Mouse (Mus musculus) cortical plate, adult 2 months (tissue): ENCODE measurements around the gene Gm11060. TPM values are rescaled to one million over a fixed set of nuclear protein-coding genes. Genes with fewer than 3 reads are reported as not detected.

Experiments used
- H3K27ac ChIP-seq: fragments of 200-500 bp; 2 replicates; pipeline ENCODE4 v1.5.1; 2012; ENCODE audit warnings: low read length, control low read depth, inconsistent platforms; ENCODE audit not compliant: insufficient read depth
- H3K4me1 ChIP-seq: fragments of 200-500 bp; 2 replicates; pipeline ENCODE4 v1.6.1; 2011; ENCODE audit warnings: low read length; ENCODE audit not compliant: control insufficient read depth, insufficient read depth
- H3K4me3 ChIP-seq: fragments of 200-500 bp; 2 replicates; pipeline ENCODE4 v1.5.1; 2011; ENCODE audit warnings: mild to moderate bottlenecking, low read length, control low read depth; ENCODE audit not compliant: insufficient read depth
- CTCF ChIP-seq: fragments of 200-500 bp; IDR thresholded peaks from 2 replicates; pipeline ENCODE4 v1.5.1; 2011; ENCODE audit warnings: mild to moderate bottlenecking, control low read depth, low read length; ENCODE audit not compliant: insufficient read depth; ENCODE audit errors: extremely low read depth
- POLR2A ChIP-seq: fragments of 200-500 bp; IDR thresholded peaks from 2 replicates; pipeline ENCODE4 v1.6.1; 2011; ENCODE audit warnings: mild to moderate bottlenecking, low read length, control low read depth; ENCODE audit not compliant: insufficient read depth; ENCODE audit errors: extremely low read depth
- polyA plus RNA-seq: library from polyadenylated mRNA; depleted of rRNA; stranded (reverse); fragments of >200 nt; gene quantifications from 2 replicates; pipeline ENCODE4 v1.2.3, GENCODE M21; 2012

Gm11060 gene
- polyA plus RNA-seq, 1 experiment, result not detected

DNA sequence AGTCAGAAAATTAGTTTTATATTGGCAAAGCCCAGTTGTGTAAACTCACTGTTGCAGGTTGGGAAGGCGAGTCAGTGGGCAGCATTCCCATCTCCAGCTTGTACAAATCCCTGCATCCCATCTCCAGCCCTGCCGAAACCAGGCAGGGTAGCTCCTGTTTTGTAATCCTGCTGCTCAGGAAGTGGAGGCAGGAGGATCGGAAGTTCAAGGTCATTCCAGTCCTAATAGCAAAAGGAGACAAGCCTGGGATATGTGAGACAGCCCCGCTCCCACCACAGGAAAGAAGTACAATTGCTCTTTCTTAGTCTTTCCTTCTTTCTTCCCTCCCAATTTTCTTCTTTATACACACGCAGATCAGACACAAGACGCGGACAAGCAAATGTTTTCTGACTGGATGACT lies 8.7 kb downstream of the Gm11060 start:
- Histone ChIP-seq H3K4me3 (no peak overlapping the region), H3K4me1 (no peaks in the 10 kb centered on the region), H3K27ac (no peak overlapping the region)
- no peak for TF ChIP-seq CTCF

DNA sequence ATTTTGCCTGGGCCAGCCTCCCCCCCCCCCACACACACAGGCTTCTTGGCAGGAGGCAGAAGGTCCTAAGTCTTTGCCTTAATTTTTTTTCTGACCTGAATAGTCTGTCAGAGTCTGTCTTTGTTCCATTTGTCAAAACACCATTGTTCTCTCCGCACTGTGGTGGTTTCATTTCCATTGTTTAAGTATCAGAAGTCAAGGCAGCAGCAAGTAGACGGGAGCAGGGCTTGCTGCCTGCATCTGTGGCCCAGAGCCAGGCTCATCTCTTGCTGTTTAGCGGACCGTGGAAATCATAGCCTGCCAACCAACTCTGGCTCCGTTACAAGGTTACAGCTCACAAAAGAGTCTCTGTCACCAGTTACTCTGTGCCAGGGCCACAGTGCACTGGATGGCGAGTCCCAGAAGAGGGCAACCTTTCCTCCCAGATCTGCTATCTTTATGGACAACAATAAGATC lies 16.9 kb downstream of the Gm11060 start:
- TF ChIP-seq CTCF (peak; percentile 41), POLR2A (no peak)
- no peak overlapping the region for H3K27ac ChIP-seq
- no peak overlapping the region for H3K4me3 ChIP-seq
- H3K4me1 ChIP-seq, result no peaks in the 10 kb centered on the region

DNA sequence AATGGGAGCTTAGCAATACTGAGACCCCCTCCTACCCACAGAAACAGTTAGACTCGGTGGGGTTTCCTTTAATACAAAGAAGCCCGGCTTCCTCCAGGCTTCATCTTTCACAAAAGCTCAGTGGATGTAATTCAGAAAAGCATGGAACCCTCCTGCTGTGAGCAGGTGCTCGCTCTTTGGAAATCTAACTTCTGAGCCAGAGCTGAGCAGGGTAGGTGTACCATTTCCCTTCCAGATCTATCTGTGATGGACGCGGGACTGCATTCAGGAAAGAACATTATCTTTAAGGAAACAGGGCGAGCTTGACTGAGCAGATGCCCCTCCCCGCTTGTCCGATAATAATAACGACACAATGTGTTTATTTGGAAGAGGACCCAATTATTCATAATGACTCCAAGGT lies 22.3 kb downstream of the Gm11060 start:
- TF ChIP-seq CTCF (no peak), POLR2A (no peak)
- H3K27ac ChIP-seq, result no peak overlapping the region
- H3K4me3 ChIP-seq, result no peak overlapping the region
- no peaks in the 10 kb centered on the region for H3K4me1 ChIP-seq

DNA sequence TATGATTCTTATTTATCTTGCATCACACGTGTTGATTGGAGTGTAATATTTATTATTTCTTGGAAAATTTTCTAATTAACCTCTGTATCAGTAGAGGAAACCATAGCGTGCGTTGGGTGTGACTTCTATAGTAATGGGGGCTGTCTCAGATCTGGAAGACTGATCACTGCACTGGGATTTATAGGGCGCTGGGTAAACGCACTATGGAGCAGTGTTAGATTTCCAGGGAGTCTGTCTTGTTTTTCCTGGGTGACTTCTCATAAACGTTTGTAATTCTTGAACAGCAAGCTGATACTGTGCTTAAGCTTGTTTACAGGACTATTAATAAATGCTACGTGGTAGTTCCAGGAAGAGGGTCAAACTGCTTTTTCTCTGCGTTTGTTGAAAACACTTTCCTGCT lies 25.9 kb downstream of the Gm11060 start:
- H3K4me3 ChIP-seq, result no peak overlapping the region
- H3K4me1 ChIP-seq, result no peaks in the 10 kb centered on the region
- H3K27ac ChIP-seq, result no peak overlapping the region
- TF ChIP-seq CTCF, result no peak
- TF ChIP-seq POLR2A, result no peak

DNA sequence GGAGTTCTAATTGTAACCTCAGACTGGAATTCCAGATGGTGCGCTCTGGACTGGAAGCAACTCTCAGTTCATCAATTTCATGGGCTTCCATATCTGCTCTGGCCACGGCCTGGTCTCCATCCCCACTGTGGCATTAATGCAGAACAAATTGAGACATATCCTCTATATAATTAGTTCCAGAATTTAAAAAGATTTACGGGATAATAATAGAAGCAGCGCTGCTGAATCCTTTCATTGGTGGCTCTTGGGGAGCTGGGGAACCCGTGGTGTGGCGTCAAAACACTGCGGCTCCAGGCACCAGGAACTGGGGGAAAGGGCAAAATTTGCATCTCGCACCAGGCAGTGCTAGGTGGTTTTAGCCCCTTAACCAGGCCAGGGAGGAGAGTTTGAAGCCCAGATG lies 30.4 kb downstream of the Gm11060 start:
- no peak overlapping the region for H3K4me3 ChIP-seq
- TF ChIP-seq CTCF (no peak), POLR2A (no peak)
- H3K4me1 ChIP-seq, result no peaks in the 10 kb centered on the region
- no peak overlapping the region for H3K27ac ChIP-seq

DNA sequence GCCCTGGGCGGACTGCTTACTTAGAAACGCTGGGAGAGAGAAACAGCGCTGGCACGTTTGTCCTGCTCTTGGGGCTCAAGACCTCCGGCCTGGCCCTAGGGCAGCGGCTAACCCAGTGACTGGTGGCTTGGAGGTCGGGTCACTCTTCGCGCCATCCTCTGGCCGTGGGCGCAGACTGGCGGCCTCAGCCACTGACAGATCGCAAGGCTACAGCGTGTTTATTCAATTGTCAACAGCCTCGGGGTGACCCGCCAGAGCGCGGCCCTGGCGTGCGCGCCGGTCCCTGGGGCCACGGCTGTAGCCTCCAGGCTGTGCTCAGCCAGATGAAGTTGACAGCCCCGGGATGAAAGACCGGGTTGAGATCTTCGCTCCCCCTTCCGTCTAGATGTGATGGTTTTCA lies 31.1 kb downstream of the Gm11060 start:
- TF ChIP-seq CTCF (no peak), POLR2A (no peak)
- H3K27ac ChIP-seq, result no peak overlapping the region
- H3K4me3 ChIP-seq, result no peak overlapping the region
- no peaks in the 10 kb centered on the region for H3K4me1 ChIP-seq

DNA sequence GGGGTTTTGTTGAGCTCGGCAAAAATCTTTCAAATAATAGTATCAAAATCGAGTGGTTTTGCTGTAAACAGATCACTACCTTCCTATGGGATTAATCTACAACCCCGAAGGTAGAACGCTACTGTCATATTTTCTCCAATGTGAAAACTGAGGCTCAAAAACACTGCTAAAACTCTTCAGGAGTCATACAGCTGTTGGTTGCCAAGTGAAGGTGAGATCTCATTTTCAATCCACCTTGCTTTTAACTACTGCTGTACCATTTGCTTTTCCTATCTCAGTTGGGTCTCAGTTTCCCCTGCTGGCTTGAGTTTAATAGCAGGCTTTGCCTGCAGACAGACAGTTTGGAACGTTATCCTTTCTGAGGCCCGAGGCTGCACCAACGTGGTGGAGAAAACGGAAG lies 31.6 kb downstream of the Gm11060 start:
- Histone ChIP-seq H3K27ac (no peak overlapping the region), H3K4me1 (no peaks in the 10 kb centered on the region), H3K4me3 (no peak overlapping the region)
- TF ChIP-seq POLR2A (no peak), CTCF (no peak)

DNA sequence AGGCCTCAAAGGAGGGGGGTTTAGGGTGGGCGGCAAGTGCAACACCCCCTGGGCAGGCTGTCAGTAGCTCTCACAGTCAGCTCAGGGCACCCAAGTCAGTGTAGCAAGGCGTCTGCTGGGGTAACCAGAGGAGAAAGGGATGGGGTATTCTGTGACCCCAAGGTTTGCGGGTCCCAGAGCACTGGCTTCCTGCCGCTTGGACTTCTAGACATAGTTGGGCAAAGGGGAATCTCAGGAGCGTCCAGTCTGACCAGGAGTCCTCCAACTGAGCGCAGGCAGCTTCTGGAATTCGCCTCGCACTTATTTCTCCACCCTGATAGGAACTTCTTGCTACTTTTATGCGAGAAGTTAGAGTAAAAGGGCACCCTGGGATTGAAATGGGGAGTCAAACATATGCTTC lies 32.1 kb downstream of the Gm11060 start:
- Histone ChIP-seq H3K4me3 (no peak overlapping the region), H3K4me1 (no peaks in the 10 kb centered on the region), H3K27ac (no peak overlapping the region)
- TF ChIP-seq CTCF (no peak), POLR2A (no peak)

DNA sequence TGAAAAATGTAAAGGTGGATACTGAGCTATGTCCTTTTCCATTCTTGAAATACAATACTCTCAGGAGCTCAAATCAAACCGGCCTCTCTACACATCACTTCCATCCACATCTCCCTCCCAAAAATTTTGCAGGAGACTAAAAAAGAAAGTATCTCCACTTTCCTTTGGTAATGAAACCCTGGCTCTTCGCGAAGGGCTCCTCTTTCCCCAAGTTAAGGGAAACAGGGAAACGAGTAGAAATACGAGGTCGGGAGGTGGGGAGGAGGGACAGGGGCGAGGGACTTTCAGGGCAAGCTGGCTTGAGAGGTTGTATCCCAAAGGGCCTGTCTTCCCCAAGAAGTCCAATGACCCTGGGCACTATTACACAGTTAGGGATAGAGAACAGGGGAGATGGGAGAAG lies 32.6 kb downstream of the Gm11060 start:
- no peaks in the 10 kb centered on the region for H3K4me1 ChIP-seq
- TF ChIP-seq CTCF (no peak), POLR2A (no peak)
- H3K4me3 ChIP-seq, result no peak overlapping the region
- no peak overlapping the region for H3K27ac ChIP-seq

DNA sequence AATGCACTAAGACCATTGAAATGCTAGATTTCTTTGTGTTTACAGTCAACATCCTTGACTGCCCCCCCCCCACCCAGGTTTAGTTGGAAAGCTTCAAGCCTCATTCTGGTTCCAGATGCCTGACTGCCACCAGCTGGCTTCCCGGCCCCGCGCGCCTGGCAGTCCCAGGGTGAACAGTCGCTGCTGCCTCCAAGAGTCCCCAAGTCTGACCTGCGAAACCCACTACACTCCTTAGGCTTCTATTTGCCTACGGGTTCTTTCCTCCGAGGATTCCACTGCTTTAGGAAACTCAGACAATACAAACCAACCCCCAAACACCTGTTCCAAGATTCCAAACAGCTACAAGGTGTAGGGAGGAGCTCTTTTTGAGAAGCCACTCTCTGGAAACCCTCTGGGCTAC lies 33.4 kb downstream of the Gm11060 start:
- no peak for TF ChIP-seq CTCF
- TF ChIP-seq POLR2A, result no peak
- Histone ChIP-seq H3K4me1 (no peaks in the 10 kb centered on the region), H3K4me3 (no peak overlapping the region), H3K27ac (no peak overlapping the region)

DNA sequence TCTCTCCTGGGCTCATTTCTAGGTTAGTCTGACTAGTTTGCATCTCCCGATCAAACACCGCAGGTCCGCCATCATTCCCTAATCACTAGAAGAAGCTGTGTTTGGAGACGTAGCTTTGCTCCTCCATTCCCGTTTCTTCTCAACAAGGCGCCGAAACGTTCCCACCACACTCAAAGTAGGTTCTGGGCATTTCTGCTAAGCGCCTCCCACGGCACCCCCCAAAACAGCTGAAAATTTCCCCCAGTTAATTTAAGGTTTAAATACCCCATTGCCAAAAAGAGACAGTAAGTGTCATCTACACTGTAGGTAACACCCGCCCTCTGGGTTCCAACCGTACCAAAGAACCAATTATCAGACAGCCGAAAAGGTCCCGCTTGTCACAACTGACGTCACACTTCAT lies 33.8 kb downstream of the Gm11060 start:
- Histone ChIP-seq H3K4me3 (no peak overlapping the region), H3K4me1 (no peaks in the 10 kb centered on the region), H3K27ac (no peak overlapping the region)
- TF ChIP-seq CTCF (no peak), POLR2A (no peak)
